Mouse (Mus musculus) ES-E14 (cell line): ENCODE data around the gene Aldh6a1.

Experiments
- CHD2 ChIP-seq: IDR thresholded peaks from 2 replicates; pipeline ENCODE4 v1.6.1; 2014; ENCODE audit warnings: mild to moderate bottlenecking, low read depth, low read length, inconsistent platforms
- MAFK ChIP-seq: IDR thresholded peaks from 2 replicates; pipeline ENCODE4 v1.6.1; 2014; ENCODE audit warnings: mild to moderate bottlenecking, low read depth, low read length, inconsistent platforms; ENCODE audit not compliant: insufficient read depth

GRCm38 (mm10) chr12:84400653-84401052 is 50.2 kb downstream of the Aldh6a1 start:
- TF ChIP-seq MAFK: no peak
- no peak for TF ChIP-seq CHD2
